19 mouse cellular contexts compared by ENCODE assay signal in genomic region chr3:34967911-34968310, GRCm38 (mm10).
"Had no signal": no experiment of that assay in that cellular context is flagged by ENCODE, and none has a peak within 500 bp of the region (broad histone marks: within the 10 kb centered on the region; RNA-seq: fewer than 3 reads in every experiment).

No protein-coding gene starts in this region.

- H3K27me3 ChIP-seq: midbrain, embryonic 12.5 days; neural tube, embryonic 13.5 days; neural tube, embryonic 15.5 days; stomach, embryonic 15.5 days had no signal

- H3K4me3 ChIP-seq: midbrain, embryonic 10.5 days; midbrain, embryonic 12.5 days; myocyte; neural tube, embryonic 13.5 days; neural tube, embryonic 15.5 days; stomach, embryonic 15.5 days had no signal

- H3K4me2 ChIP-seq: lung, embryonic 14.5 days; midbrain, embryonic 12.5 days; neural tube, embryonic 13.5 days; neural tube, embryonic 15.5 days; stomach, embryonic 15.5 days had no signal

- H3K36me3 ChIP-seq: midbrain, embryonic 10.5 days; midbrain, embryonic 12.5 days; neural tube, embryonic 13.5 days; neural tube, embryonic 15.5 days; stomach, embryonic 15.5 days had no signal

- H3K27ac ChIP-seq: neural tube, embryonic 13.5 days; neural tube, embryonic 15.5 days; stomach, embryonic 15.5 days; stomach, postnatal 0 days had no signal

- ATAC-seq: midbrain, embryonic 16.5 days had no signal

- H3K9me3 ChIP-seq: midbrain, embryonic 10.5 days; midbrain, embryonic 12.5 days; neural tube, embryonic 13.5 days; neural tube, embryonic 15.5 days; stomach, embryonic 15.5 days had no signal

- DNase-seq: lung, adult 18-20 months; lung, embryonic 14.5 days; lung, postnatal 10 days; lung, postnatal 4 days; midbrain, embryonic 14.5 days; retina, postnatal 1 day; right cerebral cortex, adult 18-20 months; right cerebral cortex, postnatal 14 days; thymus, adult 2 months; thymus, postnatal 25 days; thymus, postnatal 4 days had no signal

- H3K9ac ChIP-seq: lung, embryonic 14.5 days; midbrain, embryonic 12.5 days; neural tube, embryonic 13.5 days; neural tube, embryonic 15.5 days; stomach, embryonic 15.5 days had no signal

- H3K4me1 ChIP-seq: stomach, embryonic 15.5 days had no signal
